ENCODE assay signal across 20 mouse cellular contexts in the genomic region with DNA sequence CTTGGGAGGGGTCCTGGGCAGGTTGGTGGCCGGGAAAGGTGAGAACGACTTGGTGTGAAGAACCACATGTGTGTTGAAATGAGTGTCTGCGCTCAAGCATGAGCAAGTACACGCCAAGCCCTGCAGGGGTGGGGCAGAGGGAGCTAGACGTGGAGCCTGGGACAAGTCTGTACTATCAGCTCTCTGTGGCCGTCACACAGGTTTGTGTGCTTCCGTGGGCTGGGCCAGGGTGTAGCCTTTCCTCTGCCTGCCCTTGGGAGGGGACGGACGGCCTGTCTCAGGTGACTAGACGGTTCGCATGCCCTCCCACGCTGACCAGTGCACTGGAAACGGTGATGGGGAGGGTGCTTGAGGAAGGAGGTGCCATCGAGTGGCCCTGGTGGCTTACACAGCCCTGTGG. TPM values are rescaled to one million over a fixed set of nuclear protein-coding genes. Genes with fewer than 3 reads are reported as not detected.
DNase-seq lines count a peak whose midpoint lies in the region; ATAC-seq and TF ChIP-seq lines count a peak whose summit lies in the region.
"Had no signal": no experiment of that assay in that cellular context is flagged by ENCODE, and none has a peak within 500 bp of the region (broad histone marks: within the 10 kb centered on the region; RNA-seq: fewer than 3 reads in every experiment).

No protein-coding gene starts in this region.

- no peak for ATAC-seq in embryonic facial prominence, embryonic 12.5 days (ENCODE audit: insufficient number of reproducible peaks, insufficient read depth, low FRiP score, low TSS enrichment)
- ATAC-seq in limb, embryonic 15.5 days (ENCODE audit: insufficient number of reproducible peaks, low FRiP score, low TSS enrichment, low read depth), result no peak
- no peak for ATAC-seq in embryonic facial prominence, embryonic 15.5 days (ENCODE audit: insufficient number of reproducible peaks, low FRiP score, low TSS enrichment, low read depth)
- ATAC-seq in stomach, postnatal 0 days (ENCODE audit: low FRiP score, low TSS enrichment), result peak; percentile 84
- ATAC-seq: forebrain, embryonic 16.5 days; hindbrain, embryonic 16.5 days; inflammation-experienced regulatory T-cells, adult 6 months had no signal

- intact Hi-C loops in heart, adult 2 months (cut with DNase I), result no loop called here

- TF ChIP-seq EP300 in stomach, postnatal 0 days (optimal IDR thresholded peaks at IDR 0.05), result no peak
- no peak for TF ChIP-seq EP300 in heart, adult 2 months (IDR thresholded peaks at IDR 0.05; ENCODE audit: insufficient read depth, low read depth, low read length)

- no peaks in the 10 kb centered on the region for H3K79me2 ChIP-seq in heart, adult 2 months (replicated peaks; ENCODE audit: control insufficient read depth, insufficient read depth, low read length)

- no peak overlapping the region for H3K4me2 ChIP-seq in embryonic facial prominence, embryonic 12.5 days (replicated peaks)
- H3K4me2 ChIP-seq in limb, embryonic 15.5 days, result no peak overlapping the region
- H3K4me2 ChIP-seq in embryonic facial prominence, embryonic 15.5 days (replicated peaks), result no peak overlapping the region
- no peak overlapping the region for H3K4me2 ChIP-seq in stomach, postnatal 0 days (replicated peaks; ENCODE audit: low read depth)
- H3K4me2 ChIP-seq: forebrain, embryonic 12.5 days; hindbrain, embryonic 12.5 days had no signal

- H3K27ac ChIP-seq in embryonic facial prominence, embryonic 12.5 days, result no peak overlapping the region
- no peak overlapping the region for H3K27ac ChIP-seq in embryonic facial prominence, embryonic 10.5 days (replicated peaks)
- H3K27ac ChIP-seq in limb, embryonic 15.5 days, result peak overlapping the region; percentile 47; the same call in 1 of the 2 replicates
- H3K27ac ChIP-seq in limb, embryonic 10.5 days, result no peak overlapping the region
- H3K27ac ChIP-seq in embryonic facial prominence, embryonic 15.5 days (replicated peaks), result 0 out of 2 replicates have a peak overlapping the region, but pooled peaks have one; percentile 28
- H3K27ac ChIP-seq in stomach, postnatal 0 days (replicated peaks), result peak overlapping the region; percentile 78
- no peak overlapping the region for H3K27ac ChIP-seq in heart, adult 2 months
- H3K27ac ChIP-seq: forebrain, embryonic 12.5 days; heart, embryonic 10.5 days; hindbrain, embryonic 12.5 days had no signal

- H3K4me3 ChIP-seq in embryonic facial prominence, embryonic 12.5 days, result no peak overlapping the region
- no peak overlapping the region for H3K4me3 ChIP-seq in embryonic facial prominence, embryonic 10.5 days
- H3K4me3 ChIP-seq in limb, embryonic 15.5 days, result no peak overlapping the region
- no peak overlapping the region for H3K4me3 ChIP-seq in limb, embryonic 10.5 days
- no peak overlapping the region for H3K4me3 ChIP-seq in embryonic facial prominence, embryonic 15.5 days (replicated peaks)
- no peak overlapping the region for H3K4me3 ChIP-seq in stomach, postnatal 0 days (ENCODE audit: low read depth, low read length)
- H3K4me3 ChIP-seq in heart, adult 2 months, result no peak overlapping the region
- H3K4me3 ChIP-seq: forebrain, embryonic 12.5 days; heart, embryonic 10.5 days; hindbrain, embryonic 12.5 days had no signal

- no peaks in the 10 kb centered on the region for H3K9me3 ChIP-seq in embryonic facial prominence, embryonic 12.5 days
- H3K9me3 ChIP-seq in embryonic facial prominence, embryonic 10.5 days, result no peaks in the 10 kb centered on the region
- no peaks in the 10 kb centered on the region for H3K9me3 ChIP-seq in limb, embryonic 15.5 days
- no peaks in the 10 kb centered on the region for H3K9me3 ChIP-seq in limb, embryonic 10.5 days (replicated peaks)
- no peaks in the 10 kb centered on the region for H3K9me3 ChIP-seq in embryonic facial prominence, embryonic 15.5 days (replicated peaks)
- no peaks in the 10 kb centered on the region for H3K9me3 ChIP-seq in stomach, postnatal 0 days (ENCODE audit: control insufficient read depth, low read length)
- H3K9me3 ChIP-seq: forebrain, embryonic 12.5 days; heart, embryonic 10.5 days; hindbrain, embryonic 12.5 days had no signal

- H3K4me1 ChIP-seq in embryonic facial prominence, embryonic 12.5 days, result no peaks in the 10 kb centered on the region
- no peaks in the 10 kb centered on the region for H3K4me1 ChIP-seq in embryonic facial prominence, embryonic 10.5 days
- peaks cover 18% of the 10 kb centered on the region for H3K4me1 ChIP-seq in limb, embryonic 15.5 days
- no peaks in the 10 kb centered on the region; the same call in 1 of the 2 replicates for H3K4me1 ChIP-seq in limb, embryonic 10.5 days
- peaks cover 3% of the 10 kb centered on the region; the same call in 1 of the 2 replicates for H3K4me1 ChIP-seq in embryonic facial prominence, embryonic 15.5 days
- H3K4me1 ChIP-seq in stomach, postnatal 0 days (replicated peaks; ENCODE audit: control insufficient read depth, insufficient read depth), result peaks cover 2% of the 10 kb centered on the region; the same call in 1 of the 2 replicates
- H3K4me1 ChIP-seq in heart, adult 2 months (ENCODE audit: control insufficient read depth, insufficient read depth, low read length), result no peaks in the 10 kb centered on the region

- peaks cover 59% of the 10 kb centered on the region for H3K36me3 ChIP-seq in embryonic facial prominence, embryonic 12.5 days
- H3K36me3 ChIP-seq in embryonic facial prominence, embryonic 10.5 days (replicated peaks), result peaks cover 46% of the 10 kb centered on the region
- peaks cover 79% of the 10 kb centered on the region for H3K36me3 ChIP-seq in limb, embryonic 15.5 days
- peaks cover 25% of the 10 kb centered on the region for H3K36me3 ChIP-seq in limb, embryonic 10.5 days
- H3K36me3 ChIP-seq in embryonic facial prominence, embryonic 15.5 days, result peaks cover 66% of the 10 kb centered on the region
- H3K36me3 ChIP-seq in stomach, postnatal 0 days (ENCODE audit: control insufficient read depth, insufficient read depth, low read length), result peaks cover 21% of the 10 kb centered on the region
- no peaks in the 10 kb centered on the region for H3K36me3 ChIP-seq in heart, adult 2 months (ENCODE audit: control insufficient read depth, insufficient read depth, low read length)

- no peak for TF ChIP-seq POLR2A in heart, adult 2 months (IDR thresholded peaks at IDR 0.05; ENCODE audit: insufficient read depth, low read depth, low read length)

- no peak for TF ChIP-seq CTCF in stomach, postnatal 0 days (IDR thresholded peaks at IDR 0.05; ENCODE audit: low read depth)
- TF ChIP-seq CTCF in heart, adult 2 months (IDR thresholded peaks at IDR 0.05), result no peak

- no peak for DNase-seq in embryonic facial prominence, embryonic 10.5 days (ENCODE audit: low spot score)
- no peak for DNase-seq in limb, embryonic 10.5 days (ENCODE audit: low spot score)
- DNase-seq in stomach, postnatal 0 days (ENCODE audit: low spot score), result peak; percentile 83
- no peak for DNase-seq in heart, adult 2 months
- DNase-seq: adrenal gland, adult 2 months; adrenal gland, postnatal 25 days; cerebellum, adult 2 months; gastrocnemius, postnatal 36 days; heart, adult 11 months; heart, postnatal 10 days; heart, postnatal 4 days had no signal

- no peaks in the 10 kb centered on the region for H3K27me3 ChIP-seq in embryonic facial prominence, embryonic 12.5 days
- no peaks in the 10 kb centered on the region for H3K27me3 ChIP-seq in embryonic facial prominence, embryonic 10.5 days (replicated peaks; ENCODE audit: low read depth, poor library complexity, severe bottlenecking)
- H3K27me3 ChIP-seq in limb, embryonic 15.5 days, result no peaks in the 10 kb centered on the region
- H3K27me3 ChIP-seq in limb, embryonic 10.5 days (ENCODE audit: low read depth, poor library complexity, severe bottlenecking), result no peaks in the 10 kb centered on the region
- no peaks in the 10 kb centered on the region for H3K27me3 ChIP-seq in embryonic facial prominence, embryonic 15.5 days
- H3K27me3 ChIP-seq in stomach, postnatal 0 days (ENCODE audit: control insufficient read depth, insufficient read depth, low read length), result no peaks in the 10 kb centered on the region
- no peaks in the 10 kb centered on the region for H3K27me3 ChIP-seq in heart, adult 2 months (ENCODE audit: control insufficient read depth, insufficient read depth, low read length)
- H3K27me3 ChIP-seq: forebrain, embryonic 12.5 days; hindbrain, embryonic 12.5 days had no signal

- H3K9ac ChIP-seq in embryonic facial prominence, embryonic 12.5 days, result peak overlapping the region; percentile 25; the same call in 1 of the 2 replicates
- H3K9ac ChIP-seq in limb, embryonic 15.5 days, result no peak overlapping the region
- H3K9ac ChIP-seq in embryonic facial prominence, embryonic 15.5 days, result no peak overlapping the region
- no peak overlapping the region; the same call in 1 of the 2 replicates for H3K9ac ChIP-seq in stomach, postnatal 0 days (ENCODE audit: low read length)
- no peak overlapping the region for H3K9ac ChIP-seq in heart, adult 2 months (ENCODE audit: low read depth, low read length)
- H3K9ac ChIP-seq: forebrain, embryonic 12.5 days; hindbrain, embryonic 12.5 days had no signal

- 83% methylated on average over 14 of the region's 14 CpGs for WGBS in embryonic facial prominence, embryonic 12.5 days
- WGBS in embryonic facial prominence, embryonic 10.5 days, result 90% methylated on average over 14 of the region's 14 CpGs
- WGBS in limb, embryonic 15.5 days, result 76% methylated on average over 14 of the region's 14 CpGs
- 89% methylated on average over 14 of the region's 14 CpGs for WGBS in limb, embryonic 10.5 days
- WGBS in embryonic facial prominence, embryonic 15.5 days, result 75% methylated on average over 14 of the region's 14 CpGs
- 49% methylated on average over 14 of the region's 14 CpGs for WGBS in stomach, postnatal 0 days
- WGBS in heart, adult 2 months, result 83% methylated on average over 14 of the region's 14 CpGs

RNA-seq across cellular contexts. Expression of gene Cep170b, which starts 10.6 kb away (rescaled TPM):
- 17.0 and 19.2 TPM in 2 replicates for polyA plus RNA-seq in embryonic facial prominence, embryonic 12.5 days (2016; fragmentation: Nextera tagmentation; extraction: Ambion mirVana)
- 9.7 and 10.6 TPM in 2 replicates for polyA plus RNA-seq in embryonic facial prominence, embryonic 10.5 days (2016; fragmentation: Nextera tagmentation; extraction: Ambion mirVana)
- 24.0 and 26.7 TPM in 2 replicates for polyA plus RNA-seq in limb, embryonic 15.5 days (2015; fragmentation: Nextera tagmentation; extraction: Ambion mirVana)
- 6.7 and 12.3 TPM in 2 replicates for polyA plus RNA-seq in limb, embryonic 10.5 days (2016; fragmentation: Nextera tagmentation; extraction: Ambion mirVana)
- polyA plus RNA-seq in embryonic facial prominence, embryonic 15.5 days (2015; fragmentation: Nextera tagmentation; extraction: Ambion mirVana), result 25.0 and 28.4 TPM in 2 replicates
- polyA plus RNA-seq in stomach, postnatal 0 days (2015; fragmentation: Nextera tagmentation; extraction: Ambion mirVana), result 20.7 and 21.2 TPM in 2 replicates
- total RNA-seq in heart, adult 2 months (2021), result 10 to 100 TPM; 10.8 to 11.5 TPM
- 9.6 and 10.7 TPM in 2 replicates for polyA plus RNA-seq in heart, adult 2 months (2012; rRNA removed)

RNA-seq across cellular contexts. Expression of gene Pld4, which starts 29.6 kb away (rescaled TPM):
- polyA plus RNA-seq in embryonic facial prominence, embryonic 12.5 days (2016; fragmentation: Nextera tagmentation; extraction: Ambion mirVana), result 4.9 TPM in 2 replicates
- polyA plus RNA-seq in embryonic facial prominence, embryonic 10.5 days (2016; fragmentation: Nextera tagmentation; extraction: Ambion mirVana), result 3.9 and 4.6 TPM in 2 replicates
- polyA plus RNA-seq in limb, embryonic 15.5 days (2015; fragmentation: Nextera tagmentation; extraction: Ambion mirVana), result 13.1 and 14.5 TPM in 2 replicates
- 2.1 and 3.5 TPM in 2 replicates for polyA plus RNA-seq in limb, embryonic 10.5 days (2016; fragmentation: Nextera tagmentation; extraction: Ambion mirVana)
- polyA plus RNA-seq in embryonic facial prominence, embryonic 15.5 days (2015; fragmentation: Nextera tagmentation; extraction: Ambion mirVana), result 13.4 and 15.3 TPM in 2 replicates
- polyA plus RNA-seq in stomach, postnatal 0 days (2015; fragmentation: Nextera tagmentation; extraction: Ambion mirVana), result 9.6 and 9.8 TPM in 2 replicates
- total RNA-seq in heart, adult 2 months (2021), result 1 to 10 TPM; 6.6 to 6.8 TPM
- 17.2 and 23.5 TPM in 2 replicates for polyA plus RNA-seq in heart, adult 2 months (2012; rRNA removed)

RNA-seq across cellular contexts. Expression of gene Zbtb42, which starts 52.2 kb away (rescaled TPM):
- 2.1 and 2.5 TPM in 2 replicates for polyA plus RNA-seq in embryonic facial prominence, embryonic 12.5 days (2016; fragmentation: Nextera tagmentation; extraction: Ambion mirVana)
- polyA plus RNA-seq in embryonic facial prominence, embryonic 10.5 days (2016; fragmentation: Nextera tagmentation; extraction: Ambion mirVana), result 4.3 and 4.5 TPM in 2 replicates
- 3.4 and 3.7 TPM in 2 replicates for polyA plus RNA-seq in limb, embryonic 15.5 days (2015; fragmentation: Nextera tagmentation; extraction: Ambion mirVana)
- polyA plus RNA-seq in limb, embryonic 10.5 days (2016; fragmentation: Nextera tagmentation; extraction: Ambion mirVana), result 1.4 and 2.7 TPM in 2 replicates
- 4.8 and 5.6 TPM in 2 replicates for polyA plus RNA-seq in embryonic facial prominence, embryonic 15.5 days (2015; fragmentation: Nextera tagmentation; extraction: Ambion mirVana)
- polyA plus RNA-seq in stomach, postnatal 0 days (2015; fragmentation: Nextera tagmentation; extraction: Ambion mirVana), result 11.3 and 12.1 TPM in 2 replicates
- total RNA-seq in heart, adult 2 months (2021), result 1 to 10 TPM; 4.4 to 5.9 TPM
- 9.5 and 13.6 TPM in 2 replicates for polyA plus RNA-seq in heart, adult 2 months (2012; rRNA removed)

RNA-seq across cellular contexts. Expression of gene Akt1, which starts 56.1 kb away (rescaled TPM):
- 98.8 and 153 TPM in 2 replicates for polyA plus RNA-seq in embryonic facial prominence, embryonic 12.5 days (2016; fragmentation: Nextera tagmentation; extraction: Ambion mirVana)
- polyA plus RNA-seq in embryonic facial prominence, embryonic 10.5 days (2016; fragmentation: Nextera tagmentation; extraction: Ambion mirVana), result 47.0 and 53.4 TPM in 2 replicates
- 75.1 and 86.0 TPM in 2 replicates for polyA plus RNA-seq in limb, embryonic 15.5 days (2015; fragmentation: Nextera tagmentation; extraction: Ambion mirVana)
- polyA plus RNA-seq in limb, embryonic 10.5 days (2016; fragmentation: Nextera tagmentation; extraction: Ambion mirVana), result 59.3 and 82.8 TPM in 2 replicates
- polyA plus RNA-seq in embryonic facial prominence, embryonic 15.5 days (2015; fragmentation: Nextera tagmentation; extraction: Ambion mirVana), result 84.9 and 112 TPM in 2 replicates
- polyA plus RNA-seq in stomach, postnatal 0 days (2015; fragmentation: Nextera tagmentation; extraction: Ambion mirVana), result 84.5 and 98.2 TPM in 2 replicates
- 100 to 1,000 TPM; 189 to 207 TPM for total RNA-seq in heart, adult 2 months (2021)
- 148 and 149 TPM in 2 replicates for polyA plus RNA-seq in heart, adult 2 months (2012; rRNA removed)

Comparison
In these comparisons a context has a peak if more than half of its experiments do, and no peak if none do; other contexts are left out.
1. H3K27ac ChIP-seq: peak in limb, embryonic 15.5 days (single experiment), embryonic facial prominence, embryonic 15.5 days (single experiment) and stomach, postnatal 0 days (single experiment); none in embryonic facial prominence, embryonic 12.5 days (single experiment), embryonic facial prominence, embryonic 10.5 days (single experiment), limb, embryonic 10.5 days (single experiment) and heart, adult 2 months (single experiment).